Mouse (Mus musculus): ENCODE results near the gene Zbtb44. TPM values are rescaled to one million over a fixed set of nuclear protein-coding genes. Genes with fewer than 3 reads are reported as not detected.

The Zbtb44 gene
- 4.1 and 4.2 TPM in 2 replicates for polyA plus RNA-seq (2015; fragmentation: Nextera tagmentation; extraction: Ambion mirVana)

DNA sequence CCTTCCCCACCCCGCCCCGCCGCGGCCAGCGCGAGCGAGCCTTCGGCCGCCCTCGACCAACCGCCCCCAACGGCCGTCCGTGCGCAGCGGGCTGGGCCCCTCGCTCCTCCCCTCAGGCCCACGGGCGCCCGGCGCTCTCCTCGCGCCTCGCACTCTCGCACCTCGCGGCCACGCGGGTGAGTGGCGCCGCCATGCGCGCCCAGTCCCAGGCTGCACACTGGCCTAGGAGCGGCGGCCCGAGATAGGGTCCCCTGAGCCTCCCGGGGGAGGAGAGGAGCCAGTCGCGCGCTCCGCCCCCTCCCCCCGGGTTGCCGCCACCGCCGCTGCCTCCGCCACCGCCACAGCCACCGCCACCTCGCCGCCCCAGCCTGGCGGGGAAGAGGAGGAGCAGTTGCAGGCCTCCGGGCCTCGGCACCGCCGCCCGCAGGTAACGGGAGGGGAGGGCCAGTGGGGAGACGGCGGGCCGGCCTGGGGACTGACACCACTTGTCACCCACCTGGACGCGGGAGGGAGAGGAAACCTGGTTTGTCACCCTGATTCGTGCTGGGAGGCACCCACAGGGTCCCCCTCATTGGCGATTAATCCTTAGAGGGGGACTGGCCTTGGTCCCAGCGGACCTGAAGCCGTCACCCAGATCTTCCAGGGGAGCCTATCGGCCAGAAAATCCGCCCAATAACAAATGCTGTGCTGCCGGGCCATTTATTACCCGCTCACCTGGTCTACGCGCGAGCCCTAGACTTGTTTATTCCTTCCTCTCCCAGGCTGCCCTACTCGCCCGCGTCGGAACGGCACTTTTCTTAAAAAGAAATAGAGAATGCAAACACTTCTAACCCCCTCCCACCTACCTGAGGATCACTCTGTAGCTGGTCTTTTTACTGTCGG, at the start of gene Zbtb44:
Zbtb44 (plus strand) TSS at position 113 of the 882 bp plus-strand sequence.

Other genes with a start within 250 kb of the Zbtb44 start
- 4.2 and 4.5 TPM in 2 replicates for gene Adamts15, start 108.2 kb upstream of the Zbtb44 start, polyA plus RNA-seq (2015; fragmentation: Nextera tagmentation; extraction: Ambion mirVana)
- 1.4 and 1.5 TPM in 2 replicates for gene Adamts8, start 88.1 kb upstream of the Zbtb44 start, polyA plus RNA-seq (2015; fragmentation: Nextera tagmentation; extraction: Ambion mirVana)
- 0.70 and 0.85 TPM in 2 replicates for gene St14, start 101.2 kb downstream of the Zbtb44 start, polyA plus RNA-seq (2015; fragmentation: Nextera tagmentation; extraction: Ambion mirVana)
- 503 and 517 TPM in 2 replicates for gene Aplp2, start 181.2 kb downstream of the Zbtb44 start, polyA plus RNA-seq (2015; fragmentation: Nextera tagmentation; extraction: Ambion mirVana)
- 3.4 and 4.7 TPM in 2 replicates for gene Prdm10, start 249.9 kb downstream of the Zbtb44 start, polyA plus RNA-seq (2015; fragmentation: Nextera tagmentation; extraction: Ambion mirVana)